Mouse (Mus musculus): ENCODE measurements around the gene Adamts7. TPM values are rescaled to one million over a fixed set of nuclear protein-coding genes. Genes with fewer than 3 reads are reported as not detected.
A peak's percentile ranks its signal among the peaks of the same experiment; 100 is the strongest.

Gene Adamts7
- total and polyA plus RNA-seq, 2 experiments from 2014 or later, result 8.3 to 34.4 TPM

GRCm38 (mm10) chr9:90181656-90182388 is 19.0 kb downstream of the Adamts7 start:
- WGBS, result 83% methylated on average over 6 of the region's 6 CpGs
- ATAC-seq (ENCODE audit: insufficient read depth, low read depth), result no peak

GRCm38 (mm10) chr9:90182636-90183421 is 20.0 kb downstream of the Adamts7 start:
- DNase-seq (ENCODE audit: low spot score), result peak; percentile 26
- H3K9ac ChIP-seq (replicated peaks; ENCODE audit: low read depth, low read length), result no peak overlapping the region
- H3K4me3 ChIP-seq (ENCODE audit: low read depth, low read length), result no peak overlapping the region
- peaks cover 31% of the 10 kb centered on the region for H3K36me3 ChIP-seq (replicated peaks; ENCODE audit: control insufficient read depth, insufficient read depth, low read length)
- H3K4me1 ChIP-seq (ENCODE audit: control insufficient read depth, insufficient read depth), result peaks cover 42% of the 10 kb centered on the region
- no peaks in the 10 kb centered on the region for H3K27me3 ChIP-seq (ENCODE audit: control insufficient read depth, insufficient read depth, low read length)
- H3K9me3 ChIP-seq (replicated peaks; ENCODE audit: control insufficient read depth, low read length), result no peaks in the 10 kb centered on the region
- peak; percentile 37 for ATAC-seq (ENCODE audit: insufficient read depth, low read depth)
- H3K4me2 ChIP-seq (ENCODE audit: low read depth, low read length), result no peak overlapping the region
- peak overlapping the region; percentile 62 for H3K27ac ChIP-seq (ENCODE audit: low read depth)
- TF ChIP-seq CTCF (IDR thresholded peaks at IDR 0.05; ENCODE audit: low read depth) (no peak), EP300 (IDR thresholded peaks at IDR 0.05; ENCODE audit: low read depth) (no peak)
- WGBS, result 34% methylated on average over 18 of the region's 18 CpGs

More at GRCm38 (mm10) chr9:90181656-90182388, 19.0 kb downstream of the Adamts7 start:
- TF ChIP-seq CTCF (IDR thresholded peaks at IDR 0.05; ENCODE audit: low read depth), result no peak
- no peak for TF ChIP-seq EP300 (IDR thresholded peaks at IDR 0.05; ENCODE audit: low read depth)
- peaks cover 40% of the 10 kb centered on the region for H3K36me3 ChIP-seq (replicated peaks; ENCODE audit: control insufficient read depth, insufficient read depth, low read length)
- no peaks in the 10 kb centered on the region for H3K27me3 ChIP-seq (ENCODE audit: control insufficient read depth, insufficient read depth, low read length)
- no peak overlapping the region for H3K9ac ChIP-seq (replicated peaks; ENCODE audit: low read depth, low read length)
- H3K4me3 ChIP-seq (ENCODE audit: low read depth, low read length), result no peak overlapping the region
- no peak overlapping the region for H3K4me2 ChIP-seq (ENCODE audit: low read depth, low read length)
- peaks cover 42% of the 10 kb centered on the region for H3K4me1 ChIP-seq (ENCODE audit: control insufficient read depth, insufficient read depth)
- no peak for DNase-seq (ENCODE audit: low spot score)
- no peak overlapping the region for H3K27ac ChIP-seq (ENCODE audit: low read depth)
- no peaks in the 10 kb centered on the region for H3K9me3 ChIP-seq (replicated peaks; ENCODE audit: control insufficient read depth, low read length)

GRCm38 (mm10) chr9:90183550-90183949 is 20.7 kb downstream of the Adamts7 start:
- ATAC-seq (ENCODE audit: insufficient read depth, low read depth) (no peak), DNase-seq (ENCODE audit: low spot score) (no peak)
- no peaks in the 10 kb centered on the region for H3K27me3 ChIP-seq (ENCODE audit: control insufficient read depth, insufficient read depth, low read length)
- 49% methylated on average over 3 of the region's 3 CpGs for WGBS
- H3K9ac ChIP-seq (replicated peaks; ENCODE audit: low read depth, low read length), result no peak overlapping the region
- no peaks in the 10 kb centered on the region for H3K9me3 ChIP-seq (replicated peaks; ENCODE audit: control insufficient read depth, low read length)
- H3K4me1 ChIP-seq (ENCODE audit: control insufficient read depth, insufficient read depth), result peaks cover 44% of the 10 kb centered on the region
- no peak overlapping the region for H3K4me3 ChIP-seq (ENCODE audit: low read depth, low read length)
- H3K4me2 ChIP-seq (ENCODE audit: low read depth, low read length), result no peak overlapping the region
- TF ChIP-seq CTCF (IDR thresholded peaks at IDR 0.05; ENCODE audit: low read depth), result no peak
- no peak for TF ChIP-seq EP300 (IDR thresholded peaks at IDR 0.05; ENCODE audit: low read depth)
- H3K36me3 ChIP-seq (replicated peaks; ENCODE audit: control insufficient read depth, insufficient read depth, low read length), result peaks cover 24% of the 10 kb centered on the region
- peak overlapping the region; percentile 59; the same call in 1 of the 2 replicates for H3K27ac ChIP-seq (ENCODE audit: low read depth)

- Histone ChIP-seq H3K27me3 (ENCODE audit: control insufficient read depth, insufficient read depth, low read length) (no peaks in the 10 kb centered on the region), H3K9ac (replicated peaks; ENCODE audit: low read depth, low read length) (no peak overlapping the region), H3K4me3 (ENCODE audit: low read depth, low read length) (no peak overlapping the region), H3K4me2 (ENCODE audit: low read depth, low read length) (peak overlapping the region; percentile 26; the same call in 1 of the 2 replicates), H3K9me3 (replicated peaks; ENCODE audit: control insufficient read depth, low read length) (no peaks in the 10 kb centered on the region), H3K27ac (ENCODE audit: low read depth) (peak overlapping the region; percentile 31; the same call in 1 of the 2 replicates), H3K4me1 (ENCODE audit: control insufficient read depth, insufficient read depth) (peaks cover 50% of the 10 kb centered on the region), H3K36me3 (replicated peaks; ENCODE audit: control insufficient read depth, insufficient read depth, low read length) (peaks cover 22% of the 10 kb centered on the region)
- DNase-seq (ENCODE audit: low spot score) (peak; percentile 56), ATAC-seq (ENCODE audit: insufficient read depth, low read depth) (peak; percentile 57)
- WGBS, result 14% methylated on average over 8 of the region's 8 CpGs
- no peak for TF ChIP-seq EP300 (IDR thresholded peaks at IDR 0.05; ENCODE audit: low read depth)
- TF ChIP-seq CTCF (IDR thresholded peaks at IDR 0.05; ENCODE audit: low read depth), result no peak
Observed at GRCm38 (mm10) chr9:90184116-90184515, 21.2 kb downstream of the Adamts7 start.

- H3K9me3 ChIP-seq (replicated peaks; ENCODE audit: control insufficient read depth, low read length), result no peaks in the 10 kb centered on the region
- no peak overlapping the region for H3K4me2 ChIP-seq (ENCODE audit: low read depth, low read length)
- no peaks in the 10 kb centered on the region for H3K27me3 ChIP-seq (ENCODE audit: control insufficient read depth, insufficient read depth, low read length)
- no peak for ATAC-seq (ENCODE audit: insufficient read depth, low read depth)
- WGBS, result 80% methylated on average over 8 of the region's 8 CpGs
- DNase-seq (ENCODE audit: low spot score), result no peak
- TF ChIP-seq EP300 (IDR thresholded peaks at IDR 0.05; ENCODE audit: low read depth) (no peak), CTCF (IDR thresholded peaks at IDR 0.05; ENCODE audit: low read depth) (no peak)
- H3K4me1 ChIP-seq (ENCODE audit: control insufficient read depth, insufficient read depth), result peaks cover 60% of the 10 kb centered on the region
- no peak overlapping the region for H3K27ac ChIP-seq (ENCODE audit: low read depth)
- no peak overlapping the region for H3K9ac ChIP-seq (replicated peaks; ENCODE audit: low read depth, low read length)
- H3K36me3 ChIP-seq (replicated peaks; ENCODE audit: control insufficient read depth, insufficient read depth, low read length), result peaks cover 9% of the 10 kb centered on the region
- no peak overlapping the region for H3K4me3 ChIP-seq (ENCODE audit: low read depth, low read length)
Observed at GRCm38 (mm10) chr9:90185356-90185910, 22.6 kb downstream of the Adamts7 start.
